Mouse (Mus musculus) forebrain, embryonic 15.5 days (tissue): ENCODE data around the gene Esam. TPM values are rescaled to one million over a fixed set of nuclear protein-coding genes. Genes with fewer than 3 reads are reported as not detected.

Source experiments
- ATAC-seq: fragments of 200-750 bp; cut with Nextera tagmentation; replicated peaks from 2 replicates; pipeline ENCODE4 v1.8.0; 2017; ENCODE audit warnings: mild to moderate bottlenecking, moderate TSS enrichment, moderate library complexity
- H3K27ac ChIP-seq: fragments of 300-500 bp; sonication (generic); replicated peaks from 2 replicates; pipeline ENCODE4 v1.5.1; 2015; ENCODE audit warnings: mild to moderate bottlenecking, inconsistent platforms
- H3K27me3 ChIP-seq: fragments of 300-500 bp; sonication (generic); 2 replicates; pipeline ENCODE4 v1.6.1; 2015; ENCODE audit warnings: inconsistent platforms
- H3K36me3 ChIP-seq: fragments of 300-500 bp; sonication (generic); 2 replicates; pipeline ENCODE4 v1.6.1; 2015; ENCODE audit warnings: mild to moderate bottlenecking, inconsistent platforms
- H3K4me1 ChIP-seq: fragments of 300-500 bp; sonication (generic); 2 replicates; pipeline ENCODE4 v1.6.1; 2015; ENCODE audit warnings: inconsistent platforms
- H3K4me2 ChIP-seq: fragments of 300-500 bp; sonication (generic); replicated peaks from 2 replicates; pipeline ENCODE4 v1.6.1; 2015; ENCODE audit warnings: mild to moderate bottlenecking, inconsistent platforms
- H3K4me3 ChIP-seq: fragments of 300-500 bp; sonication (generic); 2 replicates; pipeline ENCODE4 v1.5.1; 2015; ENCODE audit warnings: mild to moderate bottlenecking, inconsistent platforms
- H3K9ac ChIP-seq: fragments of 300-500 bp; sonication (generic); replicated peaks from 2 replicates; pipeline ENCODE4 v1.6.1; 2015; ENCODE audit warnings: mild to moderate bottlenecking, inconsistent platforms
- H3K9me3 ChIP-seq: fragments of 300-500 bp; sonication (generic); 2 replicates; pipeline ENCODE4 v1.6.1; 2016; ENCODE audit warnings: inconsistent platforms
- WGBS: fragments of 180-500 bp; shearing (Covaris S2); methylation state at CpG from one replicate; pipeline ENCODE4 v1.1.7; 2015; ENCODE audit warnings: mixed read lengths; 5-methylcytosine and 5-hydroxymethylcytosine counted together
- polyA plus RNA-seq: library from polyadenylated mRNA; unstranded; fragments of >200 nt; fragmentation: Nextera tagmentation; extraction: Ambion mirVana; gene quantifications from 2 replicates; pipeline ENCODE4 v1.2.1, GENCODE M21; 2015

Gene Esam
- polyA plus RNA-seq, 1 experiment from 2014 or later: 34.5 TPM

GRCm38 (mm10) chr9:37568605-37569214 is 40.8 kb downstream of the Esam start:
- Histone ChIP-seq H3K27ac (no peak overlapping the region), H3K27me3 (no peaks in the 10 kb centered on the region), H3K4me2 (no peak overlapping the region), H3K4me3 (no peak overlapping the region), H3K36me3 (no peaks in the 10 kb centered on the region), H3K4me1 (peaks cover 14% of the 10 kb centered on the region), H3K9me3 (no peaks in the 10 kb centered on the region), H3K9ac (no peak overlapping the region)
- ATAC-seq: peak; percentile 43; the same call in 1 of the 2 replicates
- WGBS: 36% methylated on average over 4 of the region's 4 CpGs

GRCm38 (mm10) chr9:37569231-37569835 is 41.5 kb downstream of the Esam start:
- H3K4me2 ChIP-seq: no peak overlapping the region
- no peak for ATAC-seq
- H3K4me3 ChIP-seq: no peak overlapping the region
- H3K9ac ChIP-seq: no peak overlapping the region
- H3K9me3 ChIP-seq: no peaks in the 10 kb centered on the region
- peaks cover 14% of the 10 kb centered on the region for H3K4me1 ChIP-seq
- 88% methylated on average over 2 of the region's 2 CpGs for WGBS
- no peaks in the 10 kb centered on the region for H3K27me3 ChIP-seq
- no peak overlapping the region for H3K27ac ChIP-seq
- H3K36me3 ChIP-seq: no peaks in the 10 kb centered on the region

DNA sequence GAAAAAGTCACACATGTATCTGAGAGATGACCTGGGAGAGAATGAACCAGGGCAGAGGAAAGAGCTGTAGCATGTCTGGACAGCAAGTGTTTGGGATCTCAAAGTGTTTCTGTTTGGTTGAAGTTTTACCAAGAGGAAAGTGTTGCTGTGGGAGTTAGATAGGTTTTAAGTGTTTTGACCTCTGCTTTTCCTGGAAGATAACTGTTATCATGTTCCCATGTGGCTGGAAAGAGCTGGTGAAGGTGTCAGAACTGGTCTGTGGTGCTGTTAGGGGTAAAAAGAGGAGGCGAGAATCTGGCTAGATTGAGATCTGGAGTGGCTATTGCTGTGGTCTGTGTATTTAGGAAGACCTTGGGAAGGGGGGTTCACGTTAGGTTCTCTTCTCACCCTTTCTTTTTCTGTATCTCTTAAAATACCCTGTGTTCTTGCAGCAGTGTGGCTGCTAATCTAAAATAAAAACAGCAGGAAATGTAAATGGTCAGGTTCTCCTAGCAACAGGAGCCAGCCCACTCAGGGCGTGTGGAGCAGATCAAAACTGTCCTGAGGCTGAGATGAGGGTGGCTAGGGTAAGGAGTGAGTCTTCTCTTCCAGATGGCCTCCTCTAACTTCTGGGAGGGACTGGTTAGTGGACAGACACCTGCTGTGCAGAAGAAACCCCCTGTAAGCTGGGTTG is 44.5 kb downstream of the Esam start:
- Histone ChIP-seq H3K4me1 (peaks cover 29% of the 10 kb centered on the region), H3K9ac (no peak overlapping the region)
- ATAC-seq: no peak

GRCm38 (mm10) chr9:37576436-37576930 is 48.6 kb downstream of the Esam start:
- Histone ChIP-seq H3K27ac (peak overlapping the region; percentile 72), H3K4me3 (no peak overlapping the region), H3K9ac (no peak overlapping the region), H3K36me3 (no peaks in the 10 kb centered on the region), H3K27me3 (no peaks in the 10 kb centered on the region), H3K4me2 (peak overlapping the region; percentile 28), H3K9me3 (no peaks in the 10 kb centered on the region), H3K4me1 (peaks cover 15% of the 10 kb centered on the region)
- WGBS: 26% methylated on average over 14 of the region's 14 CpGs
- ATAC-seq: peak; percentile 87

More for the DNA sequence above, 44.5 kb downstream of the Esam start:
- no peak overlapping the region for H3K4me3 ChIP-seq
- 68% methylated on average over 3 of the region's 3 CpGs for WGBS
- no peaks in the 10 kb centered on the region for H3K9me3 ChIP-seq
- no peaks in the 10 kb centered on the region for H3K36me3 ChIP-seq
- H3K27me3 ChIP-seq: no peaks in the 10 kb centered on the region
- H3K27ac ChIP-seq: no peak overlapping the region
- H3K4me2 ChIP-seq: no peak overlapping the region

- Histone ChIP-seq H3K27ac (no peak overlapping the region), H3K4me2 (no peak overlapping the region), H3K36me3 (no peaks in the 10 kb centered on the region), H3K9ac (no peak overlapping the region), H3K4me1 (no peaks in the 10 kb centered on the region), H3K4me3 (no peak overlapping the region), H3K9me3 (no peaks in the 10 kb centered on the region), H3K27me3 (no peaks in the 10 kb centered on the region)
- ATAC-seq: no peak
- WGBS: 89% methylated on average over 5 of the region's 5 CpGs
These were observed 55.7 kb downstream of the Esam start for GRCm38 (mm10) chr9:37583594-37583993.

- peak; percentile 58; the same call in 1 of the 2 replicates for ATAC-seq
- H3K4me3 ChIP-seq: no peak overlapping the region
- H3K4me1 ChIP-seq: no peaks in the 10 kb centered on the region
- no peak overlapping the region for H3K4me2 ChIP-seq
- 67% methylated on average over 4 of the region's 4 CpGs for WGBS
- 0 out of 2 replicates have a peak overlapping the region, but pooled peaks have one; percentile 12 for H3K27ac ChIP-seq
- no peaks in the 10 kb centered on the region for H3K9me3 ChIP-seq
- no peaks in the 10 kb centered on the region for H3K36me3 ChIP-seq
- no peaks in the 10 kb centered on the region for H3K27me3 ChIP-seq
- no peak overlapping the region for H3K9ac ChIP-seq
These were observed 58.8 kb downstream of the Esam start for GRCm38 (mm10) chr9:37586718-37587117.

Other genes with a start within 250 kb of the Esam start
- gene Ccdc15, start 179.6 kb upstream of the Esam start, polyA plus RNA-seq: 8.9 and 9.0 TPM in 2 replicates
- gene Hepacam, start 160.7 kb upstream of the Esam start, polyA plus RNA-seq: 3.4 and 4.9 TPM in 2 replicates
- gene Robo4, start 126.2 kb upstream of the Esam start, polyA plus RNA-seq: 3.3 and 4.2 TPM in 2 replicates
- 1.6 and 3.1 TPM in 2 replicates for gene Robo3, start 94.8 kb upstream of the Esam start, polyA plus RNA-seq
- gene Msantd2, start 38.8 kb upstream of the Esam start, polyA plus RNA-seq: 34.1 and 34.7 TPM in 2 replicates
- gene Vsig2, start 11.2 kb downstream of the Esam start, polyA plus RNA-seq: 0.64 and 0.69 TPM in 2 replicates
- 16.1 and 17.3 TPM in 2 replicates for gene Nrgn, start 24.8 kb downstream of the Esam start, polyA plus RNA-seq
- gene Siae, start 27.6 kb downstream of the Esam start, polyA plus RNA-seq: 8.6 and 8.8 TPM in 2 replicates
- gene Spa17, start 85.6 kb downstream of the Esam start, polyA plus RNA-seq: 7.7 and 7.9 TPM in 2 replicates
- 79.5 and 82.5 TPM in 2 replicates for gene Tbrg1, start 129.2 kb downstream of the Esam start, polyA plus RNA-seq
- not detected in 2 replicates for gene Panx3, start 141.2 kb downstream of the Esam start, polyA plus RNA-seq
- not detected in 2 replicates for gene Olfr160, start 188.2 kb downstream of the Esam start, polyA plus RNA-seq
- not detected in 2 replicates for gene Olfr874, start 217.0 kb downstream of the Esam start, polyA plus RNA-seq
- not detected in 2 replicates for gene Olfr875, start 243.8 kb downstream of the Esam start, polyA plus RNA-seq